Mouse (Mus musculus): ENCODE measurements at regions not wholly inside any gene's neighbourhood (a gene's known extent, or its start where the extent isn't known, plus 50 kb on each side); places are given as distances from the start of the nearest gene placed in this dataset.

- WGBS, result 67% methylated on average over 6 of the region's 6 CpGs
- H3K4me2 ChIP-seq, result no peak overlapping the region
- H3K9ac ChIP-seq, result no peak overlapping the region
- H3K4me1 ChIP-seq, result peaks cover 16% of the 10 kb centered on the region
- peak overlapping the region; percentile 75 for H3K27ac ChIP-seq
- H3K9me3 ChIP-seq, result no peaks in the 10 kb centered on the region
- no peaks in the 10 kb centered on the region for H3K36me3 ChIP-seq
- no peaks in the 10 kb centered on the region for H3K27me3 ChIP-seq
- H3K4me3 ChIP-seq, result no peak overlapping the region
- no peak for ATAC-seq (ENCODE audit: insufficient number of reproducible peaks, low FRiP score, low TSS enrichment, low read depth)
These were observed 113.1 kb upstream of the Gm26897 start for GRCm38 (mm10) chr5:111620626-111621025.

DNA sequence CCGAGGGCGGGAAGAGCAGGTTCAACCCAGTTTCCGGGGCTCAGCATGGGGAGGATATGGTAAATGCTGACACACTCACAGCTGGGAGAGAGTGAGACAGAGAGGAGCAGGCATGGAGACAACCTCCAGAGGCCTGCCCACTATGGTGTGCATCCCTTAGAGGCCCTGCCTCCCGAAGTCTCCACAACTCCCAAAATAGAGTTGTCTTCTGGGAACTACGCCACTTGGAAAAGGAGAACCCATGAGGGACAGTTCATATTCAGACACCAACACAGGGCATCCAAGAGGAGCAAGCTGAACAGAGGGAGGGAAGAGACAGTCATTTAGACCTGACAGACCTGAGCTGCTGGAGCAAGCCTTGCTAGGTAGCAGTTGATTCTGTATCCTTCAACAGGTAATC, 111.2 kb upstream of the Gm26897 start:
- Histone ChIP-seq H3K9ac (no peak overlapping the region), H3K9me3 (no peaks in the 10 kb centered on the region), H3K27ac (no peak overlapping the region), H3K4me1 (peaks cover 28% of the 10 kb centered on the region), H3K36me3 (no peaks in the 10 kb centered on the region), H3K27me3 (no peaks in the 10 kb centered on the region), H3K4me3 (no peak overlapping the region), H3K4me2 (no peak overlapping the region)
- ATAC-seq (ENCODE audit: insufficient number of reproducible peaks, low FRiP score, low TSS enrichment, low read depth), result no peak
- WGBS, result 67% methylated on average over 5 of the region's 5 CpGs

- no peak overlapping the region for H3K27ac ChIP-seq
- H3K27me3 ChIP-seq, result no peaks in the 10 kb centered on the region
- H3K9me3 ChIP-seq, result no peaks in the 10 kb centered on the region
These were observed 107.4 kb upstream of the Gm26897 start for GRCm38 (mm10) chr5:111626273-111626798.

GRCm38 (mm10) chr5:111630313-111630844, 103.3 kb upstream of the Gm26897 start:
- peaks cover 33% of the 10 kb centered on the region for H3K4me1 ChIP-seq

More at GRCm38 (mm10) chr5:111626273-111626798, 107.4 kb upstream of the Gm26897 start:
- WGBS, result 30% methylated on average over 6 of the region's 6 CpGs
- H3K9ac ChIP-seq, result no peak overlapping the region
- no peak for ATAC-seq (ENCODE audit: insufficient number of reproducible peaks, low FRiP score, low TSS enrichment, low read depth)
- peaks cover 25% of the 10 kb centered on the region for H3K4me1 ChIP-seq
- H3K4me3 ChIP-seq, result no peak overlapping the region
- no peak overlapping the region for H3K4me2 ChIP-seq
- no peaks in the 10 kb centered on the region for H3K36me3 ChIP-seq

GRCm38 (mm10) chr5:111631572-111632161, 102.1 kb upstream of the Gm26897 start:
- Histone ChIP-seq H3K9me3 (no peaks in the 10 kb centered on the region), H3K36me3 (no peaks in the 10 kb centered on the region), H3K4me1 (peaks cover 29% of the 10 kb centered on the region), H3K27ac (peak overlapping the region; percentile 61), H3K27me3 (0 out of 2 replicates have a peak, but pooled peaks cover 5% of the 10 kb centered on the region), H3K4me3 (no peak overlapping the region), H3K9ac (0 out of 2 replicates have a peak overlapping the region, but pooled peaks have one; percentile 10), H3K4me2 (no peak overlapping the region)
- 37% methylated on average over 18 of the region's 18 CpGs for WGBS
- ATAC-seq (ENCODE audit: insufficient number of reproducible peaks, low FRiP score, low TSS enrichment, low read depth), result no peak

More at GRCm38 (mm10) chr5:111630313-111630844, 103.3 kb upstream of the Gm26897 start:
- no peak for ATAC-seq (ENCODE audit: insufficient number of reproducible peaks, low FRiP score, low TSS enrichment, low read depth)
- no peaks in the 10 kb centered on the region for H3K36me3 ChIP-seq
- H3K27ac ChIP-seq, result no peak overlapping the region
- no peak overlapping the region for H3K4me2 ChIP-seq
- no peak overlapping the region for H3K9ac ChIP-seq
- WGBS, result 93% methylated on average over 3 of the region's 3 CpGs
- no peaks in the 10 kb centered on the region for H3K9me3 ChIP-seq
- no peaks in the 10 kb centered on the region for H3K27me3 ChIP-seq
- H3K4me3 ChIP-seq, result no peak overlapping the region

- no peak overlapping the region for H3K4me3 ChIP-seq
- WGBS, result 72% methylated on average over 5 of the region's 5 CpGs
These were observed 98.6 kb upstream of the Gm26897 start for GRCm38 (mm10) chr5:111635092-111635491.

GRCm38 (mm10) chr5:111636969-111637368, 96.8 kb upstream of the Gm26897 start:
- Histone ChIP-seq H3K36me3 (no peaks in the 10 kb centered on the region), H3K4me1 (peaks cover 25% of the 10 kb centered on the region), H3K4me2 (no peak overlapping the region), H3K9ac (no peak overlapping the region), H3K27me3 (peaks cover 28% of the 10 kb centered on the region), H3K27ac (no peak overlapping the region), H3K9me3 (no peaks in the 10 kb centered on the region), H3K4me3 (no peak overlapping the region)
- 27% methylated on average over 4 of the region's 4 CpGs for WGBS
- no peak for ATAC-seq (ENCODE audit: insufficient number of reproducible peaks, low FRiP score, low TSS enrichment, low read depth)

More at GRCm38 (mm10) chr5:111635092-111635491, 98.6 kb upstream of the Gm26897 start:
- Histone ChIP-seq H3K36me3 (no peaks in the 10 kb centered on the region), H3K9ac (no peak overlapping the region), H3K9me3 (no peaks in the 10 kb centered on the region), H3K27ac (no peak overlapping the region), H3K27me3 (peaks cover 26% of the 10 kb centered on the region), H3K4me1 (peaks cover 29% of the 10 kb centered on the region), H3K4me2 (no peak overlapping the region)
- no peak for ATAC-seq (ENCODE audit: insufficient number of reproducible peaks, low FRiP score, low TSS enrichment, low read depth)

DNA sequence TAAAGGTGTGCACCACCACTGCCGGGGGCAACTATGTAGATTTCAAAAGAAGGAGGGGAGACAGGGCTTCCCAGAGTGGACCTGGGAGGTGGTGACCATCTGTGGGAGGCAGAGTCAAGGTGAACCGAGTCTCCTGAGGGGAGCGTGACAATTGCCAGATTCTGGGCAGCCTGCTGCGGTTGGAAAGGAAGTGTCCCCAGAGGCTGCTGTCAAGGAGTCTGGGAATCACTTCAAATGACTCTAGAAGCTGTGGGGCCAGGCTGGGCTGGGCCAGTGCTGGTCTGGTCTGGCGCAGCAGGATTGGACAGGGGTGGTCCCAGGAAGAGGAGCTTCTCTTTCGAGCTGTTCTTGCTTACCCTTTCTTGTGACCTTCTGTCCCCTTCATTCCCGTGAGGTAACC, 95.4 kb upstream of the Gm26897 start:
- Histone ChIP-seq H3K36me3 (no peaks in the 10 kb centered on the region), H3K27ac (no peak overlapping the region), H3K9ac (no peak overlapping the region), H3K27me3 (peaks cover 28% of the 10 kb centered on the region), H3K4me3 (no peak overlapping the region), H3K4me2 (no peak overlapping the region), H3K9me3 (no peaks in the 10 kb centered on the region), H3K4me1 (peaks cover 23% of the 10 kb centered on the region)
- no peak for ATAC-seq (ENCODE audit: insufficient number of reproducible peaks, low FRiP score, low TSS enrichment, low read depth)
- WGBS, result 65% methylated on average over 7 of the region's 7 CpGs

GRCm38 (mm10) chr5:111639476-111640287, 94.0 kb upstream of the Gm26897 start:
- Histone ChIP-seq H3K9ac (no peak overlapping the region), H3K27ac (no peak overlapping the region), H3K27me3 (peaks cover 28% of the 10 kb centered on the region)

DNA sequence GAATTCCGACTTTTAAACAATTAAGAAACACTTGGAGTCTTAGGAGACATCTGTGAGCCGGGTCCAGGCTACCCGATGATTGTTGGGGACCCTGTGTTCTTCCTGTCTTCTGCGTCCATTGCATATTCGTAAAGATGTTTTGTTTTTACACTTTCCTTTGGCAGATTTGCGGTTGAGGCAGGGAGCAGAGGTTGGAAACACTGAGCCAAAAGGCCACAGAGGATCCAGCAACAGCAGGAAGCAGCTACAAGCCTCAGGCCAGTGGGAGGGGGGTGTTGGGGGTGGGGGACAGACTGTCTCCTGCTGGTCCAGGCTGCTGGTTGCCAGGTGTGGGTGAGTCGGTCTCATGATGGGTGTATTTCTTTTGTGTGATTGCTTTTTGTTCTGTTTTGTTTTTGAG, 92.7 kb upstream of the Gm26897 start:
- H3K36me3 ChIP-seq, result no peaks in the 10 kb centered on the region
- no peak overlapping the region for H3K9ac ChIP-seq
- H3K27me3 ChIP-seq, result peaks cover 28% of the 10 kb centered on the region
- no peak overlapping the region for H3K4me2 ChIP-seq
- WGBS, result 52% methylated on average over 7 of the region's 7 CpGs
- no peaks in the 10 kb centered on the region for H3K9me3 ChIP-seq
- ATAC-seq (ENCODE audit: insufficient number of reproducible peaks, low FRiP score, low TSS enrichment, low read depth), result no peak
- peaks cover 23% of the 10 kb centered on the region for H3K4me1 ChIP-seq
- H3K27ac ChIP-seq, result no peak overlapping the region
- no peak overlapping the region for H3K4me3 ChIP-seq

More at GRCm38 (mm10) chr5:111639476-111640287, 94.0 kb upstream of the Gm26897 start:
- no peaks in the 10 kb centered on the region for H3K9me3 ChIP-seq
- H3K4me2 ChIP-seq, result peak overlapping the region; percentile 35
- no peak for ATAC-seq (ENCODE audit: insufficient number of reproducible peaks, low FRiP score, low TSS enrichment, low read depth)
- peaks cover 23% of the 10 kb centered on the region for H3K4me1 ChIP-seq
- H3K4me3 ChIP-seq, result no peak overlapping the region
- 12% methylated on average over 26 of the region's 29 CpGs for WGBS
- no peaks in the 10 kb centered on the region for H3K36me3 ChIP-seq

DNA sequence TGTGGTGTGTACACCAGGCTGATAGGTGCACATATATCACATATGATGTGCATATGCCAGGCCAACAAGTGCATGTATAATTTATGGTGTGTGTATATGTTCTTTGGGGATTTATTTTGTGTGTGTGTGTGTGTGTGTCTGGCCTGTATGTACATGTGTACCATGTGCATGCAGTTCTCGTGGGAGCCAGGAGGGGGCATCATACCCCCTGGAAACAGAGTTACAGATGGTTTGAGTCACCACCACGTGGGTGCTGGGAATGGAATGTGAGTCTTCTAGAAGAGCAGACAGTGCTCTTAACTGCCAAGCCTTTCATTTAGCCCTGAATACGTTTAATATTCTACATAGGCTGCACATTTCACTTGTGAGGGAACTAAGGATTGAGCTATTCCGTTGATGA, 92.0 kb upstream of the Gm26897 start:
- peaks cover 23% of the 10 kb centered on the region for H3K4me1 ChIP-seq
- no peak overlapping the region for H3K4me3 ChIP-seq
- no peak for ATAC-seq (ENCODE audit: insufficient number of reproducible peaks, low FRiP score, low TSS enrichment, low read depth)
- H3K27ac ChIP-seq, result no peak overlapping the region
- H3K27me3 ChIP-seq, result peaks cover 23% of the 10 kb centered on the region
- no peaks in the 10 kb centered on the region for H3K9me3 ChIP-seq
- WGBS, result 77% methylated on average over 4 of the region's 4 CpGs
- H3K36me3 ChIP-seq, result no peaks in the 10 kb centered on the region
- H3K9ac ChIP-seq, result no peak overlapping the region
- H3K4me2 ChIP-seq, result no peak overlapping the region

GRCm38 (mm10) chr5:111644142-111644541, 89.6 kb upstream of the Gm26897 start:
- no peak for ATAC-seq (ENCODE audit: insufficient number of reproducible peaks, low FRiP score, low TSS enrichment, low read depth)

More at GRCm38 (mm10) chr5:111644142-111644541, 89.6 kb upstream of the Gm26897 start:
- H3K9me3 ChIP-seq, result no peaks in the 10 kb centered on the region
- no peak overlapping the region for H3K9ac ChIP-seq
- H3K4me1 ChIP-seq, result peaks cover 34% of the 10 kb centered on the region
- H3K4me2 ChIP-seq, result no peak overlapping the region
- H3K27me3 ChIP-seq, result peaks cover 9% of the 10 kb centered on the region; the same call in 1 of the 2 replicates
- H3K27ac ChIP-seq, result no peak overlapping the region
- no peak overlapping the region for H3K4me3 ChIP-seq
- no peaks in the 10 kb centered on the region for H3K36me3 ChIP-seq
- WGBS, result 80% methylated on average over 2 of the region's 2 CpGs
